Mouse (Mus musculus): ENCODE measurements at regions not wholly inside any gene's neighbourhood (a gene's known extent, or its start where the extent isn't known, plus 50 kb on each side); places are given as distances from the start of the nearest gene placed in this dataset.
A peak's percentile ranks its signal among the peaks of the same experiment; 100 is the strongest.

DNA sequence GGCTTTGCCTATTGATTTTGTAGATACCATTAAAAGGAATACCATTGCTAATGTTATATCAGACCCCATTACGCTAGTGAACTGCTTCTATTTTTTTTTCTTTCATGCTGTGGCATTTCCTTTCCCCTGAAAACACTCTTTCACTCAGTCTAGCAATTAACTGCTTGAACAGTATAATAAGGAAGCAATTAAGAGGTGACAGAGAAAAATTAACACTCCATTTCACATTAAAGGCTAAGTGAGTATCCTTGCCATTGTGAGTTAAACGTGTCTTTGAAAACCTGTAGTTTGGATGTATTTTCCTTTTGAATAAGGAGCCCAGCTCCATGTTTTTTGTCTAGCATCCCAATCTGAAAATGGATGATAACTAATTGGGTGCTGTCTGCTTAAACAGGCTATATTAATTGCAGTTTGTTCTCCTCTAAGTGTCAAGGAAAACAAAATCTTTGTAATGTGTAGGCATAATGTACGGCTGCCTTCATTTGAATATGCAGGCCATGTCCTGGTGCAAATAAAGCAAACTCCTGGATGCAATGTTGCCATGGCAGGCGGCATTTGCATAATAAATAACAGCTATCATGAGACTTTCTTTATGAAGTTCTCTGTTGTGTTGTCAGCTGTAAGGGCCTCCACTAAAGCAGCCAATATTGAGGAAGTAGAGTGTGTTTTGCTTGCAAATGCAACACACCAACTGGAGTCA is 423.3 kb downstream of the Zic3 start:
- DNase-seq (ENCODE audit: low spot score in 2 of 2), result no peak

DNA sequence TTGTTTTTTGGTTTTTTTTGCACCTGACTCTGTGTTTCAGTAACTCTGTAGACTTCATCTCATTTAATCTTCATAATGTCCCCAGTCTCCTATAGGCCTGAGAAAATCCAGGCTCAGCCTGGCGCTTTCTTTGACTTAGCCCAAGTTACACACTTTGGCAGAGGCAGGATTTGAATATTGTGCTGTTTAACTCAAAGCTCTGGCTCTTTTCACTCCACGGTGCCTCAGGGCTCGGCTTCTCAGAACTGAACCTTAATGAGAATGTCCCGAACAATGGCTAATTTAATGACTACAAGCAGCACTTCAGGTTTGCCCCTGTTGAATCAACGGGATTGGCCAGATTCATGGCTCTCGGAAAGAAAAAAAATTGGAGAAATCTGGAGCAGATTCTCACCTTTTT is 425.1 kb downstream of the Zic3 start:
- no peak for DNase-seq (ENCODE audit: low spot score in 2 of 2)

DNA sequence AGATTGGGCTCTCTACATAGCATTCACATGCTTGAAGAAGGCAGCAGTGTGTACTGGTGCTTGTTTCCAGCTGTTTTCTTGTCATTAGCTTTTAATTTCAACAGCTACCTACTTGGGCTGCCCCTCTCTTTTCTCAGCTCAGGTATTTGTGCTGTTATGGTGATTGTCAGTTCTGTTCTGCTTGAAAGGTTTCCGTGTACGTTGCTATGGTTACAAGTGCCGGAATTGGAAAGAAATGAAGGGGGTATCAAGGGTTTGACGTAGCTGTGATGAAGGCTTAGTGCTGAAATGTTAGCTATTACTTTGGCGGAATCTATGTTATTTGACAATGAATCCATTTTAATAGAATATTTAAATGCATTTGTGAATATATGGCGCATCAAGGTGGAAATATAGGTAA is 439.5 kb upstream of the 4930550L24Rik start:
- DNase-seq (ENCODE audit: low spot score in 2 of 2), result no peak

GRCm38 (mm10) chrX:58470986-58471385 is 438.2 kb upstream of the 4930550L24Rik start:
- DNase-seq (ENCODE audit: low spot score in 2 of 2), result no peak

DNA sequence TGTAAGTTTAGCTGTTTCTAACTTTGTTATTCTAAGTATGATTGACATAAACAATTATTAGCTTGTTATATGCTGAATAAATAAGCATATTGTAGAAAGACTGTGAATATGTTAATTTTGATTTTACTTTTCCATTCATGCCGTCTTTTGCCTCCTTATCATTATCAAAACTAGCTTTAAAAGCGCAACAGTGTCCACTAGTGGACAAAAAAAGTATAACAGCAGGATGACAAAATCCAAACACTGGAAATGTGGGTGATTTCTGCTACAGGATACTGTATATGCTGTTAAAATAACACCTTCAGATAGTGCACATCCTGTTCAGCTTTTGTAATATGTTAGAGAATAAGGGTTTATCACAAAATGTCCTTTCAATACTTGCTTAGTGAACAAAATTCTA is 418.3 kb upstream of the 4930550L24Rik start:
- DNase-seq (ENCODE audit: low spot score in 2 of 2), result peak; percentile 10 to 25

- peak; percentile 18 to 46 for DNase-seq (ENCODE audit: low spot score in 2 of 2)
Observed at GRCm38 (mm10) chrX:58503573-58503972, 405.6 kb upstream of the 4930550L24Rik start.

DNA sequence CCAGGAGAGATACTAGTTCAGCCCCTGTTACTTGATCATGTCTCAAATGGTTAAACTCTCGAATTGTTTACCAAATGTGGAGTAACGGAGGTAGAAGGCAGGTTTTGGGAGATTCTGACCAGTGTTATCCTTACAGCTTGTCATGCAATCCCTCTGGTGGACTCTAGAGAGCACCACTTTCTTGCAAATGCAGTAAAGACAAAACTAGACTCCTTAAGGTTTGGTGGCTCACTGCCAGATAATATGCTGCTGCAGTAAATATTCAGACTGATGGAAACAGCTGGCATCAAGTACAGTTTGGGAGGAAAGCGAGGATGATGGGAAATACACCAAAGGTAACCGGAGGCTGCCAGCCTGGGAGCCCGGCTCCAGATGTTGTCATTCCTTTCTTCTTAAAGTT is 394.2 kb upstream of the 4930550L24Rik start:
- DNase-seq (ENCODE audit: low spot score in 2 of 2), result peak; percentile 3 to 11
